Mouse (Mus musculus): Measurements from ENCODE around the gene Olfr700. TPM values are rescaled to one million over a fixed set of nuclear protein-coding genes. Genes with fewer than 3 reads are reported as not detected.
"Not testable (repeated sequence)": the region's sequence is repeated elsewhere in the genome, so short reads cannot be mapped to it uniquely, and the experiment has no call there.

The Olfr700 gene
- not detected in 2 replicates for polyA plus RNA-seq (2015; fragmentation: Nextera tagmentation; extraction: Ambion mirVana)

DNA sequence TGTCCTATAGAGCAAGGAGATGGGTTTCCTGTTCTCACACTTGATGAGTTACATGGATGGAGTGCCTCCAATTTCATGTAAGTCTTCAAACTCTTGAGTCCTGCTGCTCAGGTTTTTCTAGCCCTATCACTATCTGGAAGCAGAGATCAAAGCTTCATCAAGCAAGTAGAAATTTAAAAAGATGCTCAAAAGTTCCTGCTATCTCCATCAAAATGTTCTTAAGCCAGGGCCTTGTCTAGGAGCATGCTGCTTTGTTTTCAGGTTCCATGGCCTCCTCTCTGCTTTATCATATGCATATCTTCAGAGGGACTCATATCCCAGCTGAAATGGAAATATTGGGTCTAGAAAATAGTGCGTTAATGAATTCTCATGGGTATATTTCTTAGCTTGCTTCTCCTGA lies at the start of gene Olfr700:
Gene Olfr700 (minus strand): TSS at position 101 of the 400 bp plus-strand sequence.
- WGBS, result 90% methylated on average over 1 of the region's 1 CpGs
- H3K9me3 ChIP-seq, result no peaks in the 10 kb centered on the region
- no peaks in the 10 kb centered on the region for H3K27me3 ChIP-seq
- H3K27ac ChIP-seq (replicated peaks), result no peak within 1 kb of the TSS
- no peak for ATAC-seq (ENCODE audit: low read depth)
- no peak within 1 kb of the TSS for H3K9ac ChIP-seq
- no peaks in the 10 kb centered on the region for H3K4me1 ChIP-seq (replicated peaks)
- H3K4me2 ChIP-seq, result no peak within 1 kb of the TSS
- H3K36me3 ChIP-seq, result no peaks in the 10 kb centered on the region
- H3K4me3 ChIP-seq, result no peak within 1 kb of the TSS

- Histone ChIP-seq H3K4me3 (no peak within 1 kb of the TSS), H3K4me2 (no peak within 1 kb of the TSS), H3K4me1 (replicated peaks) (no peaks in the 10 kb centered on the region), H3K27me3 (no peaks in the 10 kb centered on the region), H3K9ac (no peak within 1 kb of the TSS), H3K36me3 (no peaks in the 10 kb centered on the region), H3K9me3 (no peaks in the 10 kb centered on the region), H3K27ac (replicated peaks) (no peak within 1 kb of the TSS)
- ATAC-seq (ENCODE audit: low read depth), result no peak
- WGBS, result 67% methylated on average over 2 of the region's 2 CpGs
Observed at GRCm38 (mm10) chr7:106843060-106843459, 34.4 kb upstream of the Olfr700 start, which contains the start of gene Olfr703. TSS of gene Olfr703 (plus strand) at chr7:106843360.

DNA sequence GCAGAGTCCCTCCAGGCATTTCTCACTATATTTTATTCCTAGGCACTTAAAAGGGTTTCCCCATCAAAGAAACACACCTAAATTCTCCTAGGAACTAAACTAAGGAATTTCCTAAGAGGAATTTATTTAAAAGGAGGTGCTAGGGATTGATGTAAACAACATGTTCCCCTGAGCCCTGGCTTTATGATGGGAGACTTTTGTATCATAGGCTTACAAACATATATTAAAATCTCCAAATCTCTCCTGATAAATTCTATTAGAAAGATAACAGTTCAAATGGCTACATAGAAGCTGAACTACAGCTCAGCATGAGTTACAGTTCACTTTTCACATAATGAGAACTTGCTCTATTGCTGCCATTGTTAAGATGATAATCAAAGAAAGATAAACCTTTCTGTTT lies 25.2 kb upstream of the Olfr700 start, which contains the start of gene Olfr702:
Gene Olfr702 (minus strand): TSS at position 101 of the 400 bp plus-strand sequence.
- Histone ChIP-seq H3K4me1 (replicated peaks) (no peaks in the 10 kb centered on the region), H3K27ac (replicated peaks) (no peak within 1 kb of the TSS), H3K4me3 (no peak within 1 kb of the TSS), H3K4me2 (no peak within 1 kb of the TSS), H3K36me3 (no peaks in the 10 kb centered on the region), H3K9ac (no peak within 1 kb of the TSS), H3K27me3 (no peaks in the 10 kb centered on the region), H3K9me3 (no peaks in the 10 kb centered on the region)
- no peak for ATAC-seq (ENCODE audit: low read depth)

DNA sequence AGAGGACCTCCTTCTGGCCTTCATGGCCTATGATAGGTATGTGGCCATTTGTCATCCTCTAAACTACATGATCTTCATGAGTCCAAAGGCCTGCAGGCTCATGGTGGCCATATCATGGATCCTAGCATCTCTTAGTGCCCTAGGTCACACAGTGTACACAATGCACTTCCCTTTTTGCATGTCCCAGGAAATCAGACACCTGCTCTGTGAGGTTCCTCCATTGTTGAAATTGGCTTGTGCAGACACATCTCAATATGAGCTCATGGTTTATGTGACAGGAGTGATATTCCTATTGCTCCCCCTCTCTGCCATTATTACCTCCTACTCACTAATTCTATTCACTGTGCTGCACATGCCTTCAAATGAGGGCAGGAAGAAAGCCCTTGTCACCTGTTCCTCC lies 9.8 kb upstream of the Olfr700 start:
- H3K9ac ChIP-seq, result no peak overlapping the region
- H3K4me1 ChIP-seq (replicated peaks), result no peaks in the 10 kb centered on the region
- no peak for ATAC-seq (ENCODE audit: low read depth)
- no peak overlapping the region for H3K4me3 ChIP-seq
- H3K27ac ChIP-seq (replicated peaks), result no peak overlapping the region
- no peaks in the 10 kb centered on the region for H3K27me3 ChIP-seq
- no peaks in the 10 kb centered on the region for H3K9me3 ChIP-seq
- no peaks in the 10 kb centered on the region for H3K36me3 ChIP-seq
- H3K4me2 ChIP-seq, result no peak overlapping the region

GRCm38 (mm10) chr7:106815775-106816174 lies 7.1 kb upstream of the Olfr700 start:
- 70% methylated on average over 2 of the region's 2 CpGs for WGBS

GRCm38 (mm10) chr7:106813829-106814228 lies 5.2 kb upstream of the Olfr700 start, which contains the start of gene Olfr701:
TSS of gene Olfr701 (plus strand) at chr7:106814129.
- no peak within 1 kb of the TSS for H3K4me2 ChIP-seq
- no peaks in the 10 kb centered on the region for H3K36me3 ChIP-seq
- H3K9ac ChIP-seq, result no peak within 1 kb of the TSS
- H3K27ac ChIP-seq (replicated peaks), result no peak within 1 kb of the TSS
- no peak within 1 kb of the TSS for H3K4me3 ChIP-seq
- no peak for ATAC-seq (ENCODE audit: low read depth)
- 87% methylated on average over 2 of the region's 2 CpGs for WGBS
- no peaks in the 10 kb centered on the region for H3K4me1 ChIP-seq (replicated peaks)
- no peaks in the 10 kb centered on the region for H3K9me3 ChIP-seq
- no peaks in the 10 kb centered on the region for H3K27me3 ChIP-seq

More at GRCm38 (mm10) chr7:106815775-106816174, 7.1 kb upstream of the Olfr700 start:
- Histone ChIP-seq H3K4me3 (no peak overlapping the region), H3K4me1 (replicated peaks) (no peaks in the 10 kb centered on the region), H3K4me2 (no peak overlapping the region), H3K9me3 (no peaks in the 10 kb centered on the region), H3K9ac (no peak overlapping the region), H3K27ac (replicated peaks) (no peak overlapping the region), H3K36me3 (no peaks in the 10 kb centered on the region), H3K27me3 (no peaks in the 10 kb centered on the region)
- no peak for ATAC-seq (ENCODE audit: low read depth)

DNA sequence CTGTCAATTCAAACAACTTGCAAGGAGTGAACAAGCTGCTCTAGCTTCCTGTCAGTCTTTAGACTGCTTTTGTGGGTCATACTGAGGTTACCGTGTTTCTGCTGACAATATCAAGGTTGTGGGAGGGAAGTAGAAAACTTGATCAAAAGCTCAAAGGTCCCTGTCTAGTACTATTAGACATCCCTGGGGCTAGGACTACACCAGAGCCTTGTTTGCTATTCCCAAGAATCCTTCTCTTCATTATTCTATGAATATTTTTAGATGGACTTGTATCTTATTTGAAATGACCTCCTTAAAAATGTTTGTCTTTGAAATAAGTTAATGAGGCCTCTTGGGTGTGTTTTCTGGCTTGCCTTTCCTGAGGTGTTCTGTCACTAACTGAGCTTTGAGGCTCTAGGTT lies 15.5 kb downstream of the Olfr700 start, which contains the start of gene Olfr699:
Gene Olfr699 (minus strand): TSS at position 101 of the 400 bp plus-strand sequence.
- H3K36me3 ChIP-seq, result no peaks in the 10 kb centered on the region
- H3K4me2 ChIP-seq, result no peak within 1 kb of the TSS
- H3K9ac ChIP-seq, result no peak within 1 kb of the TSS
- 95% methylated on average over 1 of the region's 1 CpGs for WGBS
- H3K9me3 ChIP-seq, result no peaks in the 10 kb centered on the region
- ATAC-seq (ENCODE audit: low read depth), result no peak
- no peak within 1 kb of the TSS for H3K4me3 ChIP-seq
- no peaks in the 10 kb centered on the region for H3K27me3 ChIP-seq
- H3K4me1 ChIP-seq (replicated peaks), result no peaks in the 10 kb centered on the region
- no peak within 1 kb of the TSS for H3K27ac ChIP-seq (replicated peaks)

DNA sequence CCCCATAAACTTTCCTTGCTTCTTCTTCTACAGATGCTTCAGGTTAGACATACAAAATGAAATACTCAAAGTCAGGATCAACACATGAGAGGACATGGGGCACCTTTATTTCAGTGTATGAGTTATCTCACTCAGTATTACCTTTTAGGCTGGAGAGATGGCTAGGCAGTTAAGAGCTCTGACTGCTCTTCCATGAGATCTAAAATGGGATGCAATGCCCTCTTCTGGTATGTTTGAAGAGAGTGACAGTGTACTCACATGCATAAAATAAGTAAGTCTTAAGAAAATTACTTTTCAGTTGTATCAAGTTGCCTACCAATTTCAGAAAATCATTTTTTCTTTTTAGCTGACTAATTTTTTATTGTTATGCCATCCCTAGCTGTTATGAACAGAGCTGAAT lies 20.3 kb downstream of the Olfr700 start:
- no peaks in the 10 kb centered on the region for H3K4me1 ChIP-seq (replicated peaks)
- H3K27ac ChIP-seq (replicated peaks), result no peak overlapping the region
- H3K9me3 ChIP-seq, result no peaks in the 10 kb centered on the region
- no peak for ATAC-seq (ENCODE audit: low read depth)
- H3K36me3 ChIP-seq, result no peaks in the 10 kb centered on the region
- no peak overlapping the region for H3K4me2 ChIP-seq
- H3K4me3 ChIP-seq, result no peak overlapping the region
- no peaks in the 10 kb centered on the region for H3K27me3 ChIP-seq
- H3K9ac ChIP-seq, result no peak overlapping the region

GRCm38 (mm10) chr7:106761008-106761407 lies 47.6 kb downstream of the Olfr700 start:
- not testable (repeated sequence) for H3K27me3 ChIP-seq; H3K4me2 ChIP-seq; H3K36me3 ChIP-seq; H3K27ac ChIP-seq (replicated peaks); ATAC-seq (ENCODE audit: low read depth); H3K4me1 ChIP-seq (replicated peaks); H3K9ac ChIP-seq; H3K9me3 ChIP-seq; H3K4me3 ChIP-seq
- WGBS, result 97% methylated on average over 2 of the region's 2 CpGs

GRCm38 (mm10) chr7:106758800-106759199 lies 49.8 kb downstream of the Olfr700 start:
- WGBS, result 86% methylated on average over 2 of the region's 2 CpGs
- no peak for ATAC-seq (ENCODE audit: low read depth)
- H3K36me3 ChIP-seq, result no peaks in the 10 kb centered on the region

More at GRCm38 (mm10) chr7:106758800-106759199, 49.8 kb downstream of the Olfr700 start:
- Histone ChIP-seq H3K27ac (replicated peaks) (no peak overlapping the region), H3K9me3 (0 out of 2 replicates have a peak, but pooled peaks cover 5% of the 10 kb centered on the region), H3K4me3 (no peak overlapping the region), H3K9ac (no peak overlapping the region), H3K4me1 (replicated peaks) (no peaks in the 10 kb centered on the region), H3K27me3 (no peaks in the 10 kb centered on the region), H3K4me2 (no peak overlapping the region)

Other genes starting within 250 kb of the Olfr700 start
- gene Olfr693, start 128.2 kb downstream of the Olfr700 start, polyA plus RNA-seq (2015; fragmentation: Nextera tagmentation; extraction: Ambion mirVana), result not detected in 2 replicates
- not detected in 2 replicates for gene Olfr694, start 117.0 kb downstream of the Olfr700 start, polyA plus RNA-seq (2015; fragmentation: Nextera tagmentation; extraction: Ambion mirVana)
- not detected in 2 replicates for gene Olfr695, start 92.4 kb downstream of the Olfr700 start, polyA plus RNA-seq (2015; fragmentation: Nextera tagmentation; extraction: Ambion mirVana)
- not detected in 2 replicates for gene Olfr697, start 66.4 kb downstream of the Olfr700 start, polyA plus RNA-seq (2015; fragmentation: Nextera tagmentation; extraction: Ambion mirVana)
- gene Olfr698, start 53.4 kb downstream of the Olfr700 start, polyA plus RNA-seq (2015; fragmentation: Nextera tagmentation; extraction: Ambion mirVana), result not detected in 2 replicates
- not detected in 2 replicates for gene Olfr699, start 15.6 kb downstream of the Olfr700 start, polyA plus RNA-seq (2015; fragmentation: Nextera tagmentation; extraction: Ambion mirVana)
- gene Olfr701, start 5.3 kb upstream of the Olfr700 start, polyA plus RNA-seq (2015; fragmentation: Nextera tagmentation; extraction: Ambion mirVana), result not detected in 2 replicates
- gene Olfr702, start 25.1 kb upstream of the Olfr700 start, polyA plus RNA-seq (2015; fragmentation: Nextera tagmentation; extraction: Ambion mirVana), result not detected in 2 replicates
- not detected in 2 replicates for gene Olfr703, start 34.5 kb upstream of the Olfr700 start, polyA plus RNA-seq (2015; fragmentation: Nextera tagmentation; extraction: Ambion mirVana)
- gene Olfr704, start 54.4 kb upstream of the Olfr700 start, polyA plus RNA-seq (2015; fragmentation: Nextera tagmentation; extraction: Ambion mirVana), result not detected in 2 replicates
- gene Olfr705, start 68.1 kb upstream of the Olfr700 start, polyA plus RNA-seq (2015; fragmentation: Nextera tagmentation; extraction: Ambion mirVana), result not detected in 2 replicates
- gene Olfr706, start 79.3 kb upstream of the Olfr700 start, polyA plus RNA-seq (2015; fragmentation: Nextera tagmentation; extraction: Ambion mirVana), result not detected in 2 replicates
- not detected in 2 replicates for gene Olfr707, start 92.4 kb upstream of the Olfr700 start, polyA plus RNA-seq (2015; fragmentation: Nextera tagmentation; extraction: Ambion mirVana)
- gene Olfr1532-ps1, start 99.2 kb upstream of the Olfr700 start, polyA plus RNA-seq (2015; fragmentation: Nextera tagmentation; extraction: Ambion mirVana), result not detected in 2 replicates
- gene Olfr709-ps1, start 123.4 kb upstream of the Olfr700 start, polyA plus RNA-seq (2015; fragmentation: Nextera tagmentation; extraction: Ambion mirVana), result not detected in 2 replicates
- not detected in 2 replicates for gene Olfr710, start 139.5 kb upstream of the Olfr700 start, polyA plus RNA-seq (2015; fragmentation: Nextera tagmentation; extraction: Ambion mirVana)
- gene Olfr6, start 155.1 kb upstream of the Olfr700 start, polyA plus RNA-seq (2015; fragmentation: Nextera tagmentation; extraction: Ambion mirVana), result not detected in 2 replicates
- gene Olfr711, start 166.6 kb upstream of the Olfr700 start, polyA plus RNA-seq (2015; fragmentation: Nextera tagmentation; extraction: Ambion mirVana), result not detected in 2 replicates
- gene Olfr2, start 197.2 kb upstream of the Olfr700 start, polyA plus RNA-seq (2015; fragmentation: Nextera tagmentation; extraction: Ambion mirVana), result not detected in 2 replicates
- gene Olfr713, start 222.3 kb upstream of the Olfr700 start, polyA plus RNA-seq (2015; fragmentation: Nextera tagmentation; extraction: Ambion mirVana), result not detected in 2 replicates

Data from neural tube, embryonic 13.5 days (tissue).